Mouse (Mus musculus): ENCODE results near the gene Itgb2.

Gene Itgb2

DNA sequence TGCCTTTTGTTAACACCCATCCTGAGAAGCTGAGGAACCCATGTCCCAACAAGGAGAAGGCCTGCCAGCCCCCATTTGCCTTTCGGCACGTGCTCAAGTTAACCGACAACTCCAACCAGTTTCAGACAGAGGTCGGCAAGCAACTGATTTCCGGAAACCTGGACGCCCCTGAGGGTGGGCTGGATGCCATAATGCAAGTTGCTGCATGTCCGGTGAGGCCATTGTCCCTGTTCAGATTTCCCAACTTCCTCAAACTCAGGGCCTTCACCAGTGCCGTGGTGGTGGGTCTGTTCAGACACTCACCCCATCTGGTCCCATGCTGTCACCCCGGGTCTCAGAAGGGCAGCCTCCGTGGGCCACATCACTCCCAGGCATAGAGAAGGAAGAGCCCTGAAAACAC, 18.5 kb downstream of the Itgb2 start:
- DNase-seq (ENCODE audit: extremely low read depth, low read depth, low spot score) = peak; percentile 11

DNA sequence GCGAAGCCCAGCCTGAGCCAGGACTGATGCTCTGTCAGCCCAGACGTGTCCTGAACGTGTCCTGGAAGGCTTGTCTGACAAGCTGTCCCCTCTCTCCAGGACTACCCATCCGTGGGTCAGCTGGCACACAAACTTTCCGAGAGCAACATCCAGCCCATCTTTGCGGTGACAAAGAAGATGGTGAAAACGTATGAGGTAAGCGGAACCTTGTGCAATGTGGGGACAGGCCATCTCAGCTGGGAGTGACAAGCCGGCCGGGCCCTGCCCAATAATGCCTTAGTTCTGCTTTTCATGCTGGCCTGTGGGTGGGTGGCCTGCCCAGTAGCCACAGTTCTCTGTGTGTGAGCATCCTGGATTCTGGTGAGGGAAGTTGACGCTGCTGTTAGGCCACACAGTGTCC, 20.8 kb downstream of the Itgb2 start:
- DNase-seq (ENCODE audit: extremely low read depth, low read depth, low spot score) = no peak

DNA sequence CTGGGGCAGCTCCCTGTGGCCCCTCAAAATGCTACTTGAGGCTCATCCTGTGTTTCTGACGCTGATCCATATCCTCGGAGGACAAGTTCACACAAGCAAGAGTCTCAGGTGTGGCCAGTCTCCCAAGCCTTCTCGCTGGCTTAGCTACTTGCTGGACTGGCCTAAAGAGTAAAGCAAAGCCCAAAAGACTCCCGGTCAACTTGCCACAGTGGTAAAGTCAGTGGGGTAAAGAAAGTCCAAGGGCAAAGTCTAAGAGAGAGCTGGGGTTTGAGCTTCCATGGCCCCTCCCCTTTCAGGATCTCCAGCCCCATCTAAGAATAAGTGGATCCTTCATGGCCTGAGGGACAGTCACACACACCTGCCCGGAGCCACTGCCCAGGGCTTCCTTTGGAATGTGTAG, 22.1 kb downstream of the Itgb2 start:
- DNase-seq (ENCODE audit: extremely low read depth, low read depth, low spot score) = no peak

DNA sequence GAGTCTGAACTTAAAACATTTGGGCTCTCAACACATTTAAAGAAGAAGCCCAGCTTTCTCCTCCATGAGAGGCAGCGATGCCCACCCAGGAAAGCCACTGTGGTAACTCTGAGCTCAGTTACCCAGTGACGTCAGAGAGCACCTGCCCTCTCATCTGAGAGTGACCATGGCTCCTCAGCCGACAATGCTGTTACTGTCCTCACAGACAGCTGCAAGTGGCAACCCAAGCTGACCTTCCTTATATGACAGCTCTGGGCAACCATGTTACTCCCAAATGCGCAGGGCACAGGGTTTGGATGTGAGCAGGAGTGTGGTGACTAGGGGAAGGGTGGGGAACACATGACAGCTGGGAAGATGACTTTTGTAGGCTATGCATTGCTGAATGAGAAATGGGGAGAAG, 23.2 kb downstream of the Itgb2 start:
- no peak for DNase-seq (ENCODE audit: extremely low read depth, low read depth, low spot score)

DNA sequence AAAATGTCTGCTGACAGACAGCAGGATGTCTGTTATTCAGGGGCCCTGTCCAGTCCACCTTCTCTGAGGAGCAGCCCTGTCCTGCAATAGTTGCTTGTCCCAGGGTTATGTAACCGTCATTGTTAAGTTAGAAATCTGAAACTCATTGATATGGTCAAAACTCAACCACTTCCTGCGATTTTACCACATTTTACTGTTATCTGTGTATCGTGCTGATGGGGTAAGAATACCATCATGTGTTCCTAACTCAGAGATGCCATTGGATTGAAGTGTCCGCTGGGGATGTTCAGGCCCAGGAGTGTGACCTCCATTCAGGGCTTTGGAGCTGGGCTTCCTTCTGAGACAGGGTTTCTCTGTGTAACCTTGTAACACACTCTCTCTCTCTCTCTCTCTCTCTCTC, 24.9 kb downstream of the Itgb2 start:
- DNase-seq (ENCODE audit: extremely low read depth, low read depth, low spot score) = no peak

DNA sequence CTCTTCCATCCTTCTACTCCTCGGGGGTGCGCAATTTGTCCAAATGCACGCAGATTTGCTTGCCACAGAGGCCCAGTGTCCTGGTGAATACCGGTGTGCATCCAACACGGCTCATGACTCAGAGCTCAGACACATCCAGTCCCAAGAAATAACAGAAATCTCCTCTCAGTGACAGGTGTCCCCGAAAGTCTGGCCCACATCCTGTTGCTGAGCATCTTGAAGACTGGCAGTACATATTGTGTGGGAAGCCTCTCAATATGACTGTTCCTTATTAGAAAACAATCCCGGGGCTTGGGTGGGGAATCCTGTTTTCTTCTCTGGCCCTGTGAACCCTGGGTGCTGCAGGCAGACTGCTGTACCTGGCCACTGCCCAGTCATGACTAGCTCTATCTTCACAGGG, 26.6 kb downstream of the Itgb2 start:
- DNase-seq (ENCODE audit: extremely low read depth, low read depth, low spot score) = no peak

DNA sequence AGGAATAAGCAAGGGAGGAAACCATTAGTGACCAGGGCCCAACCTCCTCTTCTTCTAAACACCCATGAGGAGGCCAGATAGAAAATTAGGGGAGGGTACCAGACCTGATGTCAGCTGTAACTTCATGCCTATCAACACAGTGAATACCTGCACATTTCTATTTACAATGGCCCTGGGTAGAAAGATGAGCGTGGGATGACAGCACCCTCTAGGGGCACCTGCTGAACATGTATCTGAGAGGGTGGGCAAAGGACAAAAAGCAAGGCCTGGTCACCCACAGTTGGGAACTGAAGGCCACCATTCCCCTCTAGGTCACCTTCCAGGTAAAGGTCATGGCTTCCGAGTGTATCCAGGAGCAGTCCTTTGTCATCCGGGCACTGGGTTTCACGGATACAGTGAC, 27.6 kb downstream of the Itgb2 start:
- DNase-seq (ENCODE audit: extremely low read depth, low read depth, low spot score) = no peak

DNA sequence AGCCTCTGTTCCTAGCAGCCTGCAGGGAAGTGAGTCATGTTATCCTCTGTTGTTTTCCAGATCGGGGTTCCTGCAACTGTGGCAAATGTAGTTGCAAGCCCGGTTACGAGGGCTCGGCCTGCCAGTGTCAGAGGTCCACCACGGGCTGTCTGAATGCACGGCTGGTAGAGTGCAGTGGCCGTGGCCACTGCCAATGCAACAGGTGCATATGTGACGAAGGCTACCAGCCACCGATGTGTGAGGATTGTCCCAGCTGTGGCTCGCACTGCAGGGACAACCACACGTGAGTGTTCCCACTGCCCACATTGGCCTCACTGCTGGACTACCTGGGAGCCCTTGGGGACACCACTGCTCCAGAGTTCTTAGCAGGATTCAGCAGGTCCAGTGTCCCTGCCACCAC, 30.0 kb downstream of the Itgb2 start:
- no peak for DNase-seq (ENCODE audit: extremely low read depth, low read depth, low spot score)

GRCm38 (mm10) chr10:77560830-77561229, 30.8 kb downstream of the Itgb2 start:
- DNase-seq (ENCODE audit: extremely low read depth, low read depth, low spot score) = no peak

GRCm38 (mm10) chr10:77561508-77561907, 31.5 kb downstream of the Itgb2 start:
- no peak for DNase-seq (ENCODE audit: extremely low read depth, low read depth, low spot score)

DNA sequence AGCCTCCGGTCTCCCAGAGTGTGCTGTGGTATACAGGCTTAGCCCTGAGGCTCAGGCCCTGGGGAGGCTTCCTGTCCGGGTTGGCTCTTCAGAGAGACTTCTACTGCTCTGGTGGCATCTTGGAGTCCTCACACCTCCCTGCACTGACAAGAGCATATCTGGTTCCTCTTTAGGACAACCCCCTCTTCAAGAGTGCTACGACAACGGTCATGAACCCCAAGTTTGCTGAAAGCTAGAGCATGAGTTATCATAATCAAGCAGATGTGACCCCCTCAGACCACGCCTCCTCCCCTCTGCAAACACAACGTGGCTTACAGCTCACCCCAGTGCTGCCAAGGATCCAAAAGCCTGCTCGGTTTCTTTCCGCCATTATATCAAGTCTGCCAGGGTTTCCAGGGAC, 35.0 kb downstream of the Itgb2 start:
- no peak for DNase-seq (ENCODE audit: extremely low read depth, low read depth, low spot score)

- DNase-seq (ENCODE audit: extremely low read depth, low read depth, low spot score) = no peak
Measured at GRCm38 (mm10) chr10:77566651-77567050, 36.6 kb downstream of the Itgb2 start.

DNA sequence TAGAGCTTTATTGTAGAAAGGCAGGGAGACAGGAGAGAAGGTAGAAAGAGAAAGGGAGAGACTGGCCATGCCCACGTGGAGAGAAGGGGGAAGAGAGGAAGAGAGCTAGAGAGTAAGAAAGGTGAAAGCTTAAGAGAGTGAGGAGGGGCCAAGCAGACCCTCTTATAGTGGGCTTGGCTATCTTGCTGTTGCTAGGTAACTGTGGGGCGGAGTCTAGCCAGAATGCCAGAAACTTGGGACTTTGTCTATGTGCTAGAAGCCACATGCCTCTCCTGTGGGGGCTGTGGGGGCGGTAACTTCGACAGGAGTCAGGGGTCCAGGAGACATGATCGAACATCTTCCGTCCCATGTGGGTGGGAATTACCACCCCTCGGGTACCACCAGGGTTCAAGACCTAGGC, 39.4 kb downstream of the Itgb2 start:
- DNase-seq (ENCODE audit: extremely low read depth, low read depth, low spot score) = no peak

- no peak for DNase-seq (ENCODE audit: extremely low read depth, low read depth, low spot score)
Measured at GRCm38 (mm10) chr10:77569973-77570658, 40.1 kb downstream of the Itgb2 start.

DNA sequence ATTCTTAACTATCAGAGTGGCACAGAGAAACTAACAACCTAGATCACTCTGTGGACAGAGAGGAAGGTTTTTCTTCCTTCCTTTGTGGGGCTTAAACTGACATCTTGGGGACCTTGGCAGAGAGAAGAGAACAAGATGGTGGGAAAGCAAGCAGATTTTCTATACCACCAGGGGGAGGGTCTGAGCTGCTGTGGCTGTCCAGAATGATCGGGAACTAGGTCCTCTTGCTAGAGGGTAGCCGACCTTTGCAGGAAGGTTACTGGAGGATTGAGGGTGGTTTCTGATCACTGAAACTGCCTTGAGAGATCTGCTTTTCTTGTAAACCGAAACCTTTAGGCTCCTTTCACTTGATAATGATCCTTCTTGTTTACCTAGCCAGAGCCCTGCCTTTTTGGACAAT, 42.2 kb downstream of the Itgb2 start:
- DNase-seq (ENCODE audit: extremely low read depth, low read depth, low spot score) = no peak

- DNase-seq (ENCODE audit: extremely low read depth, low read depth, low spot score) = no peak
Measured at GRCm38 (mm10) chr10:77573162-77573561, 43.1 kb downstream of the Itgb2 start.

DNA sequence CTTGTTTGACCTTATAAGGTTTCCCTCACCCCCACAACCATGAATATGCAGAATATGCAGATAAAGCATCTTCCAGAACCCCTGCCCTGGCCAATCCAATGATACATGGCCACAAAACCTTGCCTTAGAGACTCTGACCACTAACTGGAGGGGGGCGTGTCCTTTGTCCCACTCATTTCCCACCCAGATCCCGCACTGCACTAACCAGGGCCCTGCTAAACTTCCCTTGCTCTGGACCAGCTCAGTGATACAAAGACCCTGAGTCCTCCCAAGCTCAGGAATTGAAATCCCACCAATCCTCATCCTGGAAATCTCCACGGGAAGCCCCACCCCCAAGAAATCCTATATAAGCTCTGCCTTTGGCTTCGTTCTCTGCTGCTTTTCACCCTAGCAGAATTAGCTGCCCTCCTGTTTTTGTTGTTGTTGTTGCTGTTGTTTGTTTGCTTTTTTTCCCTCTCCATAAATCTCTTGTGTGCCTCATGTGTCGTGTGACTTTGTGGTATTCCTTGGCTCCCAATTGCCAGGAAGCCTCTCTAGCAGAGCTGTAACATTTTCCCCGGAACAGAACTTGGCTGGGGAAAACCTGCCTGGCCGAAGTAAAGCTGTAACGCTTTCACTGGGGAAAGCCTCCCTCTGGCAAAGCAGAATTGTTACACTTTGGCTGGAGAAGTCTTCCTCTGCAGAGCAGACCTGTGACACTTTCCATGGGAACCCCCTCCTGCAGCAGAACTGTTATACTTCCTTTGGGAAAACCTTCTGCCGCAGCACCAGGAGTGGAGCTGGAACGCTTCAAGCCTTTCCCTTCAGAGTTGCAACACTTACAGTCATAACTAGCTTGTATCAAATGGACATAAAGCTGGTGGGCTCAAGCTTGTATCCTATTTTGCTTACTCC, 50.2 kb downstream of the Itgb2 start:
- no peak for DNase-seq (ENCODE audit: extremely low read depth, low read depth, low spot score)

DNA sequence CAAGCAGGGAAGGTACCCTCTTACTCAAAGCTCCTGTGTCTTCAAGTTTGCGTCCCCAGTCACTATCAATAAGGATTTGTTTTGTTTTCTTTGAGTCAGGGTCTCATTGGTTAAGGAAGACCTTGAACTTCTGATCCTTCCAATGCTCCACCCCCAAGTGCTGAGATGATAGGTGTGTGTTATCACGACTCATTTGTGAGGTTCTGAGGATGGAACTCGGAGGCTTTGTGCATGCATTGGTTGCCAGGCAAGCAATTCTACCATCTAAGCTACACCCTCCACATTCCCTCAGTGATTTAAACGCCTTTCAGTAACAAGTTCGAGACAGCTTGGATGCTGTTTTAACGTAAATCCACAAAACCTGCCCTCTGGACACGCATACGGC, 51.0 kb downstream of the Itgb2 start:
- DNase-seq (ENCODE audit: extremely low read depth, low read depth, low spot score) = no peak

GRCm38 (mm10) chr10:77581408-77582284, 51.6 kb downstream of the Itgb2 start, which contains the start of gene Pttg1ip:
Gene Pttg1ip, plus strand, starts transcription at chr10:77581720.
- DNase-seq (ENCODE audit: extremely low read depth, low read depth, low spot score) = peak; percentile 57

DNA sequence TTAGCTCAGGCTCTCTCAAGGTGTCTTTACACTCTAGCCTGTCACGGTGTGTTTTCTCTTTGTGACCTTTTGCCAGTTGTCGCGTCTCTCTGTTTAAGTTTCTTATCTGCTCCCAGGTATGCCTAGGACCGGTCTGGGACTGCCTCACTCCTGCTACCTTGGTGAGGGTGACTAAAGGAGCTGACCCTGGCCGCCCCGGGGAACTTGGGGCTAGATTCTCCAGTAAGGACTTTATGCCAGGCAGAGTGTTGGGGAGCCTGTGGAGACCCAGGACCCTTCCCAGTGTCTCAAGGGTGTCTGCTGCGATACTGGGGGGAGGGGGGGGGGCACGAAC, 52.2 kb downstream of the Itgb2 start:
- DNase-seq (ENCODE audit: extremely low read depth, low read depth, low spot score) = no peak

- no peak for DNase-seq (ENCODE audit: extremely low read depth, low read depth, low spot score)
Measured at GRCm38 (mm10) chr10:77583795-77584422, 53.9 kb downstream of the Itgb2 start.

Data from fat pad, adult 2 months (tissue).